Mouse (Mus musculus) cerebellum, postnatal 36 days (tissue): ENCODE measurements at regions not wholly inside any gene's neighbourhood (a gene's known extent, or its start where the extent isn't known, plus 50 kb on each side); places are given as distances from the start of the nearest gene placed in this dataset.
"Not testable (repeated sequence)": the region's sequence is repeated elsewhere in the genome, so short reads cannot be mapped to it uniquely, and the experiment has no call there.

ENCODE experiments used
- DNase-seq, 2 experiments: peaks; one replicate each; pipeline ENCODE4 v3.0.0; 2021 to 2022; ENCODE audit warnings: mixed read lengths in 2 of 2

- DNase-seq, result no peak
These were observed 269.8 kb upstream of the Mpdz start for GRCm38 (mm10) chr4:81712378-81712777.

- DNase-seq, result no peak
These were observed 252.6 kb upstream of the Mpdz start for GRCm38 (mm10) chr4:81695182-81695581.

GRCm38 (mm10) chr4:81677205-81677604 lies 234.6 kb upstream of the Mpdz start:
- no peak for DNase-seq

GRCm38 (mm10) chr4:81674871-81675270 lies 232.3 kb upstream of the Mpdz start:
- no peak for DNase-seq

- no peak for DNase-seq
These were observed 231.0 kb upstream of the Mpdz start for GRCm38 (mm10) chr4:81673398-81674265.

- DNase-seq, result no peak
These were observed 229.4 kb upstream of the Mpdz start for GRCm38 (mm10) chr4:81671986-81672385.

- DNase-seq, result peak in 1 of 2 experiments; percentile 3
These were observed 226.6 kb upstream of the Mpdz start for GRCm38 (mm10) chr4:81669181-81669580.

- no peak for DNase-seq
These were observed 218.5 kb upstream of the Mpdz start for GRCm38 (mm10) chr4:81661096-81661495.

- DNase-seq, result no peak
These were observed 185.8 kb upstream of the Mpdz start for GRCm38 (mm10) chr4:81628496-81628828.

- DNase-seq, result no peak
These were observed 185.3 kb upstream of the Mpdz start for GRCm38 (mm10) chr4:81627714-81628495.

- peak in 1 of 2 experiments; percentile 6 for DNase-seq
These were observed 182.8 kb upstream of the Mpdz start for GRCm38 (mm10) chr4:81625348-81625934.

GRCm38 (mm10) chr4:81624111-81624510 lies 181.5 kb upstream of the Mpdz start:
- DNase-seq, result no peak

- no peak for DNase-seq
These were observed 178.9 kb upstream of the Mpdz start for GRCm38 (mm10) chr4:81621391-81622137.

- DNase-seq, result no peak
These were observed 174.6 kb upstream of the Mpdz start for GRCm38 (mm10) chr4:81617191-81617590.

- no peak for DNase-seq
These were observed 168.6 kb upstream of the Mpdz start for GRCm38 (mm10) chr4:81611191-81611590.

GRCm38 (mm10) chr4:81600396-81600795 lies 157.8 kb upstream of the Mpdz start:
- no peak for DNase-seq

- no peak for DNase-seq
These were observed 154.8 kb upstream of the Mpdz start for GRCm38 (mm10) chr4:81597390-81597789.

GRCm38 (mm10) chr4:81593431-81593830 lies 150.8 kb upstream of the Mpdz start:
- not testable (repeated sequence) for DNase-seq

GRCm38 (mm10) chr4:81582546-81582945 lies 139.9 kb upstream of the Mpdz start:
- DNase-seq, result no peak

GRCm38 (mm10) chr4:81580553-81580952 lies 137.9 kb upstream of the Mpdz start:
- peak; percentile 82 to 83 for DNase-seq

- peak in 1 of 2 experiments; percentile 51 for DNase-seq
These were observed 136.9 kb upstream of the Mpdz start for GRCm38 (mm10) chr4:81579389-81580110.

- peak; percentile 60 to 62 for DNase-seq
These were observed 136.4 kb upstream of the Mpdz start for GRCm38 (mm10) chr4:81578981-81579380.
